ENCODE assay signal across 15 mouse cellular contexts in genomic region chr13:54879325-54879724, GRCm38 (mm10).
DNase-seq lines count a peak whose midpoint lies in the region; ATAC-seq lines count a peak whose summit lies in the region.
"Had no signal": no experiment of that assay in that cellular context is flagged by ENCODE, and none has a peak within 500 bp of the region (broad histone marks: within the 10 kb centered on the region; RNA-seq: fewer than 3 reads in every experiment).

No protein-coding gene starts in this region.

- no peak overlapping the region for H3K27ac ChIP-seq in heart, embryonic 10.5 days
- H3K27ac ChIP-seq: embryonic facial prominence, embryonic 10.5 days; heart, embryonic 13.5 days; hindbrain, embryonic 15.5 days; liver, embryonic 12.5 days had no signal

- DNase-seq in heart, adult 11 months = peak; percentile 92
- DNase-seq in heart, embryonic 10.5 days (ENCODE audit: low spot score) = no peak
- peak; percentile 51 for DNase-seq in NIH3T3 (ENCODE audit: low read depth)
- DNase-seq in frontal cortex, postnatal 25 days (ENCODE audit: low spot score in 2 of 2) = peak; percentile 45 to 55
- peak; percentile 45 to 88 for DNase-seq in left cerebral cortex, adult 9 months (ENCODE audit: low spot score in 2 of 2)
- no peak for DNase-seq in retina, embryonic 14.5 days (ENCODE audit: low spot score)
- DNase-seq in thymus, postnatal 25 days = no peak
- DNase-seq: kidney, postnatal 10 days; lung, postnatal 36 days; thymus, postnatal 14 days had no signal

- H3K36me3 ChIP-seq in heart, embryonic 10.5 days = no peaks in the 10 kb centered on the region
- H3K36me3 ChIP-seq: embryonic facial prominence, embryonic 10.5 days; heart, embryonic 13.5 days; hindbrain, embryonic 15.5 days; liver, embryonic 12.5 days had no signal

- no peak for ATAC-seq in megakaryocyte, adult 5-6 weeks (ENCODE audit: poor library complexity, severe bottlenecking)
- ATAC-seq: liver, embryonic 12.5 days had no signal

- H3K4me1 ChIP-seq in heart, embryonic 10.5 days = no peaks in the 10 kb centered on the region; the same call in 1 of the 2 replicates
- H3K4me1 ChIP-seq: liver, embryonic 12.5 days had no signal

- no peak overlapping the region for H3K4me3 ChIP-seq in heart, embryonic 10.5 days
- H3K4me3 ChIP-seq: embryonic facial prominence, embryonic 10.5 days; heart, embryonic 13.5 days; hindbrain, embryonic 15.5 days; liver, embryonic 12.5 days had no signal

- H3K27me3 ChIP-seq in heart, embryonic 10.5 days (ENCODE audit: insufficient read depth, poor library complexity, severe bottlenecking) = peaks cover 59% of the 10 kb centered on the region
- H3K27me3 ChIP-seq: hindbrain, embryonic 15.5 days had no signal

- H3K9me3 ChIP-seq in heart, embryonic 10.5 days = no peaks in the 10 kb centered on the region
- H3K9me3 ChIP-seq: embryonic facial prominence, embryonic 10.5 days; heart, embryonic 13.5 days; hindbrain, embryonic 15.5 days; liver, embryonic 12.5 days had no signal

- WGBS in heart, embryonic 10.5 days = 67% methylated on average over 5 of the region's 5 CpGs

Comparison
In these comparisons a context has a peak if more than half of its experiments do, and no peak if none do; other contexts are left out.
1. DNase-seq: peak in heart, adult 11 months (single experiment), NIH3T3 (single experiment), frontal cortex, postnatal 25 days (2 of 2) and left cerebral cortex, adult 9 months (2 of 2); none in heart, embryonic 10.5 days (single experiment), retina, embryonic 14.5 days (single experiment) and thymus, postnatal 25 days (single experiment).